Mouse (Mus musculus) ES-Bruce4 (cell line): Measurements from ENCODE around the gene Lce1d.

Source experiments
- EP300 ChIP-seq: IDR thresholded peaks from 2 replicates; pipeline ENCODE4 v1.6.1; 2011; ENCODE audit warnings: low read depth, low read length; ENCODE audit not compliant: insufficient read depth
- POLR2A ChIP-seq: IDR thresholded peaks from one replicate; pipeline ENCODE4 v1.8.1; 2011; ENCODE audit warnings: low read length; ENCODE audit not compliant: insufficient read depth

GRCm38 (mm10) chr3:92678947-92679346 is 8.1 kb downstream of the Lce1d start, which contains the start of gene Lce1c:
- no peak for TF ChIP-seq POLR2A
- no peak for TF ChIP-seq EP300
